Mouse (Mus musculus) stomach, embryonic 16.5 days (tissue): ENCODE measurements around the gene Wdr26. TPM values are rescaled to one million over a fixed set of nuclear protein-coding genes. Genes with fewer than 3 reads are reported as not detected.

Source experiments
- ATAC-seq: fragments of 200-750 bp; cut with Nextera tagmentation; 2 replicates; pipeline ENCODE4 v1.8.0; 2017; ENCODE audit warnings: moderate number of reproducible peaks, moderate TSS enrichment; ENCODE audit not compliant: insufficient read depth, low FRiP score
- H3K27ac ChIP-seq: fragments of 300-500 bp; sonication (generic); 2 replicates; pipeline ENCODE4 v1.5.1; 2014; ENCODE audit warnings: low read length
- H3K27me3 ChIP-seq: fragments of 300-500 bp; sonication (generic); 2 replicates; pipeline ENCODE4 v1.6.1; 2014; ENCODE audit warnings: low read length, control low read depth, mixed read lengths; ENCODE audit not compliant: control insufficient read depth, insufficient read depth
- H3K36me3 ChIP-seq: fragments of 300-500 bp; sonication (generic); 2 replicates; pipeline ENCODE4 v1.6.1; 2014; ENCODE audit warnings: low read length; ENCODE audit not compliant: control insufficient read depth, insufficient read depth
- H3K4me1 ChIP-seq: fragments of 300-500 bp; sonication (generic); 2 replicates; pipeline ENCODE4 v1.6.1; 2014; ENCODE audit warnings: low read length, control low read depth, mixed read lengths; ENCODE audit not compliant: control insufficient read depth, insufficient read depth
- H3K4me2 ChIP-seq: fragments of 300-500 bp; sonication (generic); 2 replicates; pipeline ENCODE4 v1.6.1; 2014; ENCODE audit warnings: low read depth, low read length, mixed read lengths
- H3K4me3 ChIP-seq: fragments of 300-500 bp; sonication (generic); replicated peaks from 2 replicates; pipeline ENCODE4 v1.5.1; 2014; ENCODE audit warnings: mild to moderate bottlenecking, low read length
- H3K9ac ChIP-seq: fragments of 300-500 bp; sonication (generic); 2 replicates; pipeline ENCODE4 v1.6.1; 2014; ENCODE audit warnings: low read length
- H3K9me3 ChIP-seq: fragments of 300-500 bp; sonication (generic); replicated peaks from 2 replicates; pipeline ENCODE4 v1.6.1; 2016; ENCODE audit warnings: low read length, control low read depth; ENCODE audit not compliant: control insufficient read depth
- WGBS: fragments of 180-500 bp; shearing (Covaris S2); extraction: QIAGEN DNeasy Blood & Tissue Kit; methylation state at CpG from one replicate; pipeline ENCODE4 v1.1.7; 2014; 5-methylcytosine and 5-hydroxymethylcytosine counted together
- polyA plus RNA-seq: library from polyadenylated mRNA; unstranded; fragments of >200 nt; fragmentation: Nextera tagmentation; extraction: Ambion mirVana; gene quantifications from 2 replicates; pipeline ENCODE4 v1.2.1, GENCODE M21; 2015

Wdr26 gene
- polyA plus RNA-seq, 1 experiment from 2014 or later = 25.9 TPM

- H3K4me2 ChIP-seq = peak overlapping the region; percentile 81
- H3K9me3 ChIP-seq = no peaks in the 10 kb centered on the region
- peak overlapping the region; percentile 43 for H3K4me3 ChIP-seq
- H3K4me1 ChIP-seq = peaks cover 35% of the 10 kb centered on the region
- ATAC-seq = peak; percentile 90
- H3K9ac ChIP-seq = peak overlapping the region; percentile 71
- H3K27me3 ChIP-seq = no peaks in the 10 kb centered on the region
- peak overlapping the region; percentile 96 for H3K27ac ChIP-seq
- WGBS = 16% methylated on average over 36 of the region's 36 CpGs
- no peaks in the 10 kb centered on the region for H3K36me3 ChIP-seq
Measured at GRCm38 (mm10) chr1:181256689-181257584, 45.1 kb upstream of the Wdr26 start.

- no peaks in the 10 kb centered on the region for H3K27me3 ChIP-seq
- ATAC-seq = peak; percentile 45
- peaks cover 30% of the 10 kb centered on the region for H3K4me1 ChIP-seq
- peak overlapping the region; percentile 81 for H3K4me2 ChIP-seq
- no peaks in the 10 kb centered on the region for H3K36me3 ChIP-seq
- H3K9me3 ChIP-seq = no peaks in the 10 kb centered on the region
- peak overlapping the region; percentile 96 for H3K27ac ChIP-seq
- peak overlapping the region; percentile 71 for H3K9ac ChIP-seq
- H3K4me3 ChIP-seq = peak overlapping the region; percentile 43
- WGBS = 4% methylated on average over 20 of the region's 20 CpGs
Measured at GRCm38 (mm10) chr1:181255891-181256688, 44.3 kb upstream of the Wdr26 start.

- Histone ChIP-seq H3K4me2 (0 out of 2 replicates have a peak overlapping the region, but pooled peaks have one; percentile 81), H3K36me3 (no peaks in the 10 kb centered on the region), H3K4me1 (peaks cover 30% of the 10 kb centered on the region), H3K9ac (no peak overlapping the region; the same call in 1 of the 2 replicates), H3K9me3 (no peaks in the 10 kb centered on the region), H3K4me3 (no peak overlapping the region), H3K27me3 (no peaks in the 10 kb centered on the region), H3K27ac (peak overlapping the region; percentile 96)
- 50% methylated on average over 9 of the region's 9 CpGs for WGBS
- ATAC-seq = no peak
Measured at GRCm38 (mm10) chr1:181255450-181255849, 43.6 kb upstream of the Wdr26 start.

GRCm38 (mm10) chr1:181251624-181252023, 39.8 kb upstream of the Wdr26 start:
- 69% methylated on average over 5 of the region's 5 CpGs for WGBS
- Histone ChIP-seq H3K27ac (no peak overlapping the region; the same call in 1 of the 2 replicates), H3K4me1 (peaks cover 20% of the 10 kb centered on the region), H3K4me3 (no peak overlapping the region), H3K4me2 (no peak overlapping the region), H3K27me3 (no peaks in the 10 kb centered on the region), H3K36me3 (no peaks in the 10 kb centered on the region), H3K9me3 (peaks cover 3% of the 10 kb centered on the region; the same call in 1 of the 2 replicates), H3K9ac (no peak overlapping the region)
- no peak for ATAC-seq

- no peak overlapping the region for H3K4me2 ChIP-seq
- H3K27ac ChIP-seq = no peak overlapping the region
- H3K9ac ChIP-seq = no peak overlapping the region
- ATAC-seq = no peak
- H3K9me3 ChIP-seq = peaks cover 3% of the 10 kb centered on the region; the same call in 1 of the 2 replicates
- H3K4me3 ChIP-seq = no peak overlapping the region
- H3K36me3 ChIP-seq = no peaks in the 10 kb centered on the region
- peaks cover 20% of the 10 kb centered on the region for H3K4me1 ChIP-seq
- no peaks in the 10 kb centered on the region for H3K27me3 ChIP-seq
- WGBS = 90% methylated on average over 8 of the region's 8 CpGs
Measured at GRCm38 (mm10) chr1:181250961-181251360, 39.2 kb upstream of the Wdr26 start.

GRCm38 (mm10) chr1:181249537-181249936, 37.7 kb upstream of the Wdr26 start:
- WGBS = 91% methylated on average over 6 of the region's 6 CpGs
- no peaks in the 10 kb centered on the region for H3K27me3 ChIP-seq
- no peaks in the 10 kb centered on the region for H3K36me3 ChIP-seq
- no peak overlapping the region for H3K27ac ChIP-seq
- no peak overlapping the region for H3K4me3 ChIP-seq
- no peak overlapping the region for H3K9ac ChIP-seq
- H3K4me2 ChIP-seq = no peak overlapping the region
- H3K4me1 ChIP-seq = peaks cover 16% of the 10 kb centered on the region
- H3K9me3 ChIP-seq = peaks cover 3% of the 10 kb centered on the region; the same call in 1 of the 2 replicates
- no peak for ATAC-seq

GRCm38 (mm10) chr1:181247175-181247574, 35.4 kb upstream of the Wdr26 start:
- peak overlapping the region; percentile 78 for H3K27ac ChIP-seq
- peak overlapping the region; percentile 16; the same call in 1 of the 2 replicates for H3K4me2 ChIP-seq
- H3K4me3 ChIP-seq = no peak overlapping the region
- no peaks in the 10 kb centered on the region for H3K36me3 ChIP-seq
- ATAC-seq = no peak
- H3K27me3 ChIP-seq = no peaks in the 10 kb centered on the region
- H3K9ac ChIP-seq = peak overlapping the region; percentile 23; the same call in 1 of the 2 replicates
- peaks cover 16% of the 10 kb centered on the region for H3K4me1 ChIP-seq
- peaks cover 3% of the 10 kb centered on the region; the same call in 1 of the 2 replicates for H3K9me3 ChIP-seq
- 54% methylated on average over 3 of the region's 3 CpGs for WGBS

GRCm38 (mm10) chr1:181246487-181247138, 34.8 kb upstream of the Wdr26 start:
- H3K4me1 ChIP-seq = peaks cover 16% of the 10 kb centered on the region
- ATAC-seq = peak; percentile 75; the same call in 1 of the 2 replicates
- H3K9me3 ChIP-seq = peaks cover 3% of the 10 kb centered on the region; the same call in 1 of the 2 replicates
- H3K4me2 ChIP-seq = peak overlapping the region; percentile 16; the same call in 1 of the 2 replicates
- 18% methylated on average over 7 of the region's 7 CpGs for WGBS
- 0 out of 2 replicates have a peak overlapping the region, but pooled peaks have one; percentile 1 for H3K4me3 ChIP-seq
- no peaks in the 10 kb centered on the region for H3K36me3 ChIP-seq
- peak overlapping the region; percentile 78 for H3K27ac ChIP-seq
- H3K27me3 ChIP-seq = no peaks in the 10 kb centered on the region
- H3K9ac ChIP-seq = peak overlapping the region; percentile 23; the same call in 1 of the 2 replicates
